Mouse (Mus musculus) left cerebral cortex, postnatal 4 days (tissue): Measurements from ENCODE around the gene Lefty1. TPM values are rescaled to one million over a fixed set of nuclear protein-coding genes. Genes with fewer than 3 reads are reported as not detected.

Experiments used
- total RNA-seq, 2 experiments: library from RNA; stranded (reverse); gene quantifications; 2 replicates each; pipeline ENCODE4 v1.2.3; 2021

Lefty1 gene
- total RNA-seq, 2 experiments from 2014 or later = 2.9 to 3.4 TPM

Other genes with a start within 250 kb of the Lefty1 start
- gene Mixl1, start 238.0 kb upstream of the Lefty1 start, total RNA-seq = not detected
- 10 to 100 TPM; 39.4 to 42.5 TPM for gene Acbd3, start 209.0 kb upstream of the Lefty1 start, total RNA-seq
- gene H3f3a, start 121.1 kb upstream of the Lefty1 start, total RNA-seq = 100 to 1,000 TPM; 848 to 881 TPM
- gene Sde2, start 83.9 kb upstream of the Lefty1 start, total RNA-seq = 10 to 100 TPM; 28.4 to 29.0 TPM
- gene Lefty2, start 41.9 kb upstream of the Lefty1 start, total RNA-seq = 10 to 100 TPM in 1 of 2 experiments, 1 to 10 TPM in 1; 9.9 to 14.0 TPM
- 10 to 100 TPM; 28.6 to 31.6 TPM for gene Pycr2, start 30.7 kb upstream of the Lefty1 start, total RNA-seq
- gene Tmem63a, start 7.3 kb downstream of the Lefty1 start, total RNA-seq = 1 to 10 TPM; 1.8 to 3.3 TPM
- 1 to 10 TPM; 9.0 to 9.9 TPM for gene Ephx1, start 85.9 kb downstream of the Lefty1 start, total RNA-seq
- not detected for gene 9130409I23Rik, start 116.2 kb downstream of the Lefty1 start, total RNA-seq
- 10 to 100 TPM; 41.0 to 41.1 TPM for gene Nvl, start 209.2 kb downstream of the Lefty1 start, total RNA-seq
- gene Cnih4, start 209.7 kb downstream of the Lefty1 start, total RNA-seq = 10 to 100 TPM; 22.7 to 23.1 TPM